ENCODE assay signal across 10 mouse cellular contexts in the genomic region with DNA sequence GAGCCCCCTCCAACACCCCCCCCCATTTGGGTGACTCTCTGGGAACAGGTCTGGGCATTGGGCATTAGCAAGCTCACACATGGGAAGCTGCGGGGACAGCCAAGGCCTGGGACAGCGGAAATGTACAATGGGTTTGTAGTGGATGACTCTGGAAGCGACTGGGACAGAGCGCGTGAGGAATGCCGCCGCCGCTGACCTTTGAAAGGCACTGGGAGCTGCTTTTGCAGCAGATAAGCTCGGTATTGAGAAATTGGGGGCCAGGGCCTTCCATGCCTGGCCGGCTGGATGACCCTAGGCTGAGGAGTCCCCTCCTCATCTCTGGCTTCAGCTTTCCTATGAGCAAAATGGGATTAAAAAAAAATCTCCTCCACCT. TPM values are rescaled to one million over a fixed set of nuclear protein-coding genes. Genes with fewer than 3 reads are reported as not detected.
DNase-seq lines count a peak whose midpoint lies in the region; ATAC-seq and TF ChIP-seq lines count a peak whose summit lies in the region.
"Had no signal": no experiment of that assay in that cellular context is flagged by ENCODE, and none has a peak within 500 bp of the region (broad histone marks: within the 10 kb centered on the region; RNA-seq: fewer than 3 reads in every experiment).

No protein-coding gene starts in this region.

- H3K27me3 ChIP-seq in hindbrain, embryonic 10.5 days (ENCODE audit: insufficient read depth, poor library complexity, severe bottlenecking) = no peaks in the 10 kb centered on the region; the same call in 1 of the 2 replicates
- H3K27me3 ChIP-seq in hindbrain, postnatal 0 days (ENCODE audit: insufficient read depth, low read length) = no peaks in the 10 kb centered on the region
- no peaks in the 10 kb centered on the region for H3K27me3 ChIP-seq in heart, embryonic 16.5 days (ENCODE audit: control insufficient read depth, insufficient read depth, low read length)
- 0 out of 2 replicates have a peak, but pooled peaks cover 3% of the 10 kb centered on the region for H3K27me3 ChIP-seq in liver, embryonic 15.5 days

- peak; percentile 43 for DNase-seq in hindbrain, embryonic 10.5 days (ENCODE audit: low spot score)
- no peak for DNase-seq in hindbrain, postnatal 0 days (ENCODE audit: low spot score)
- DNase-seq in adrenal gland, postnatal 10 days = peak; percentile 71
- no peak for DNase-seq in spleen, postnatal 36 days (ENCODE audit: low spot score in 2 of 2)

- peaks cover 29% of the 10 kb centered on the region for H3K36me3 ChIP-seq in hindbrain, embryonic 10.5 days
- no peaks in the 10 kb centered on the region for H3K36me3 ChIP-seq in hindbrain, postnatal 0 days (ENCODE audit: insufficient read depth, low read length)
- 0 out of 2 replicates have a peak, but pooled peaks cover 4% of the 10 kb centered on the region for H3K36me3 ChIP-seq in heart, embryonic 16.5 days (ENCODE audit: control insufficient read depth, insufficient read depth)
- no peaks in the 10 kb centered on the region for H3K36me3 ChIP-seq in liver, embryonic 15.5 days (replicated peaks)

- peaks cover 89% of the 10 kb centered on the region for H3K4me1 ChIP-seq in hindbrain, embryonic 10.5 days (replicated peaks)
- H3K4me1 ChIP-seq in hindbrain, postnatal 0 days (ENCODE audit: insufficient read depth, low read length) = no peaks in the 10 kb centered on the region; the same call in 1 of the 2 replicates
- H3K4me1 ChIP-seq in heart, embryonic 16.5 days (ENCODE audit: control insufficient read depth, insufficient read depth, low read length) = peaks cover 53% of the 10 kb centered on the region
- peaks cover 42% of the 10 kb centered on the region for H3K4me1 ChIP-seq in liver, embryonic 15.5 days (replicated peaks)

- no peaks in the 10 kb centered on the region for H3K9me3 ChIP-seq in hindbrain, embryonic 10.5 days
- H3K9me3 ChIP-seq in hindbrain, postnatal 0 days (ENCODE audit: low read length) = no peaks in the 10 kb centered on the region
- no peaks in the 10 kb centered on the region for H3K9me3 ChIP-seq in heart, embryonic 16.5 days (replicated peaks; ENCODE audit: control insufficient read depth, low read length)
- no peaks in the 10 kb centered on the region for H3K9me3 ChIP-seq in liver, embryonic 15.5 days (replicated peaks)

- H3K9ac ChIP-seq in hindbrain, postnatal 0 days (replicated peaks; ENCODE audit: low read length) = no peak overlapping the region
- H3K9ac ChIP-seq in heart, embryonic 16.5 days (ENCODE audit: low read length) = peak overlapping the region; percentile 64
- H3K9ac ChIP-seq in liver, embryonic 15.5 days = no peak overlapping the region

- ATAC-seq in hindbrain, postnatal 0 days = no peak
- no peak; the same call in 1 of the 2 replicates for ATAC-seq in heart, embryonic 16.5 days (replicated peaks; ENCODE audit: extremely low read depth, insufficient read depth, low FRiP score)
- peak; percentile 25; the same call in 1 of the 2 replicates for ATAC-seq in liver, embryonic 15.5 days (ENCODE audit: insufficient read depth)
- no peak for ATAC-seq in inflammation-experienced regulatory T-cells, adult 6 months
- no peak for ATAC-seq in monocyte, adult 5-6 weeks (replicated peaks; ENCODE audit: insufficient number of reproducible peaks, low FRiP score, low TSS enrichment, poor library complexity, severe bottlenecking)

- H3K4me3 ChIP-seq in hindbrain, embryonic 10.5 days = no peak overlapping the region; the same call in 1 of the 2 replicates
- H3K4me3 ChIP-seq in hindbrain, postnatal 0 days (ENCODE audit: low read length) = no peak overlapping the region
- no peak overlapping the region for H3K4me3 ChIP-seq in heart, embryonic 16.5 days (ENCODE audit: low read length)
- no peak overlapping the region for H3K4me3 ChIP-seq in liver, embryonic 15.5 days (replicated peaks)

- peak overlapping the region; percentile 85 for H3K27ac ChIP-seq in hindbrain, embryonic 10.5 days
- no peak overlapping the region for H3K27ac ChIP-seq in hindbrain, postnatal 0 days
- peak overlapping the region; percentile 88 for H3K27ac ChIP-seq in heart, embryonic 16.5 days (ENCODE audit: low read length)
- peak overlapping the region; percentile 62 for H3K27ac ChIP-seq in liver, embryonic 15.5 days (replicated peaks)
- H3K27ac ChIP-seq: macrophage had no signal

- TF ChIP-seq CTCF in hindbrain, postnatal 0 days (IDR thresholded peaks at IDR 0.05; ENCODE audit: low read depth) = no peak

- 31% methylated on average over 10 of the region's 10 CpGs for WGBS in hindbrain, embryonic 10.5 days
- 39% methylated on average over 10 of the region's 10 CpGs for WGBS in hindbrain, postnatal 0 days
- WGBS in heart, embryonic 16.5 days = 22% methylated on average over 10 of the region's 10 CpGs
- WGBS in liver, embryonic 15.5 days (ENCODE audit: insufficient replicate concordance) = 58% methylated on average over 10 of the region's 10 CpGs

- no peak overlapping the region for H3K4me2 ChIP-seq in hindbrain, postnatal 0 days (ENCODE audit: low read depth, low read length)
- peak overlapping the region; percentile 51 for H3K4me2 ChIP-seq in heart, embryonic 16.5 days (ENCODE audit: low read depth, low read length)
- no peak overlapping the region for H3K4me2 ChIP-seq in liver, embryonic 15.5 days

RNA-seq across cellular contexts. Expression of gene Epha2, which starts 8.7 kb away (rescaled TPM):
- 3.3 and 4.4 TPM in 2 replicates for polyA plus RNA-seq in hindbrain, embryonic 10.5 days (2016; fragmentation: Nextera tagmentation; extraction: Ambion mirVana)
- total RNA-seq in hindbrain, postnatal 0 days (2014; rRNA removed) = 1.6 and 3.5 TPM in 2 replicates
- 0.44 and 0.46 TPM in 2 replicates for polyA plus RNA-seq in hindbrain, postnatal 0 days (2015; fragmentation: Nextera tagmentation; extraction: Ambion mirVana)
- 10 to 100 TPM; 13.4 to 18.1 TPM for total RNA-seq in adrenal gland, postnatal 10 days (2021)
- 3.1 and 3.9 TPM in 2 replicates for polyA plus RNA-seq in heart, embryonic 16.5 days (2015; fragmentation: Nextera tagmentation; extraction: Ambion mirVana)
- polyA plus RNA-seq in liver, embryonic 15.5 days (2015; fragmentation: Nextera tagmentation; extraction: Ambion mirVana) = 0.75 and 0.79 TPM in 2 replicates
- not detected for polyA plus RNA-seq in inflammation-experienced regulatory T-cells, adult 6 months (2017; shearing (Covaris generic))
- total RNA-seq in monocyte, adult 5-6 weeks (2017) = not detected in 3 replicates

RNA-seq across cellular contexts. Expression of gene Fam131c, which starts 58.3 kb away (rescaled TPM):
- 0.65 and 0.81 TPM in 2 replicates for polyA plus RNA-seq in hindbrain, embryonic 10.5 days (2016; fragmentation: Nextera tagmentation; extraction: Ambion mirVana)
- total RNA-seq in hindbrain, postnatal 0 days (2014; rRNA removed) = 95.3 and 103 TPM in 2 replicates
- polyA plus RNA-seq in hindbrain, postnatal 0 days (2015; fragmentation: Nextera tagmentation; extraction: Ambion mirVana) = 41.7 and 46.3 TPM in 2 replicates
- total RNA-seq in adrenal gland, postnatal 10 days (2021) = 10 to 100 TPM; 15.4 to 25.8 TPM
- 0.58 and 0.87 TPM in 2 replicates for polyA plus RNA-seq in heart, embryonic 16.5 days (2015; fragmentation: Nextera tagmentation; extraction: Ambion mirVana)
- 0.08 TPM in 1 of 2 replicates, not detected in the other for polyA plus RNA-seq in liver, embryonic 15.5 days (2015; fragmentation: Nextera tagmentation; extraction: Ambion mirVana)
- not detected for polyA plus RNA-seq in inflammation-experienced regulatory T-cells, adult 6 months (2017; shearing (Covaris generic))
- not detected in 3 replicates for total RNA-seq in monocyte, adult 5-6 weeks (2017)
- total RNA-seq: MEL had no signal
- polyA plus RNA-seq: macrophage had no signal

Comparison
In these comparisons a context has a peak if more than half of its experiments do, and no peak if none do; other contexts are left out.
1. DNase-seq: peak in hindbrain, embryonic 10.5 days (single experiment) and adrenal gland, postnatal 10 days (single experiment); none in hindbrain, postnatal 0 days (single experiment) and spleen, postnatal 36 days (0 of 2).
2. RNA of gene Fam131c, which starts 58.3 kb away (polyA plus RNA-seq): 41.7 to 46.3 TPM in hindbrain, postnatal 0 days; 0.65 to 0.81 TPM in hindbrain, embryonic 10.5 days, 0.58 to 0.87 TPM in heart, embryonic 16.5 days, 0.08 TPM in liver, embryonic 15.5 days and not detected in inflammation-experienced regulatory T-cells, adult 6 months; every median in the first group is over 10 times any median in the second.